Mouse (Mus musculus): ENCODE results near the gene Khsrp.

DNA sequence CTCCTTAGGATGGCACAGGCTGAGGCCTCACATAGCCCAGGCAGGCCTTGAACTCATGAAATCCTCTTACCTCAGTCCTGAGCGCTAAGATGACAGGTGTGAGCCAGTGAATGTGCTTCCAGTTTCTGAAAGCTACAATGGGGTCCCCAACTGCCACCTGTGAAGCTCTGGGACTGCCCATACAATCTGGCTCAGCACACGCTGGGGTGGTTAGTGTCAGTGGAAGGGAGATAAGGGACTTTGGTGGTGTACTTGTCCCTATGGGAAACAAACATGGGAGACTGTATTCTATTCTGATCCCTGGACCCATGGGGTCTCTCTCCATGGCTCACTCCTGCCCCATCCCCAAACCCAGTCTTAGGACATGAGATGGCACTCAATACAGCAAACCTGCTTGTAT lies 11.6 kb downstream of the Khsrp start:
- TF ChIP-seq POLR2AphosphoS2 (IDR thresholded peaks at IDR 0.05; ENCODE audit: insufficient read length, low read depth) = no peak
- no peak for TF ChIP-seq POLR2A (IDR thresholded peaks at IDR 0.05; ENCODE audit: insufficient read length, low read depth)
- no peak for TF ChIP-seq TCF12 (IDR thresholded peaks at IDR 0.05; ENCODE audit: insufficient read depth, poor library complexity, severe bottlenecking)
